Mouse (Mus musculus) MEL (cell line): ENCODE results near the gene Axin1. TPM values are rescaled to one million over a fixed set of nuclear protein-coding genes. Genes with fewer than 3 reads are reported as not detected.
"Not testable (repeated sequence)": the region's sequence is repeated elsewhere in the genome, so short reads cannot be mapped to it uniquely, and the experiment has no call there.

Source experiments
- DNase-seq: peaks from one replicate; pipeline ENCODE4 v3.0.0; 2011; ENCODE audit warnings: low read depth, low spot score
- H3K27ac ChIP-seq: 2 replicates; pipeline ENCODE4 v1.5.1; 2012; ENCODE audit warnings: low read depth, mild to moderate bottlenecking, control low read depth, low read length, moderate library complexity; ENCODE audit not compliant: control insufficient read depth
- H3K27me3 ChIP-seq, 2 experiments: fragments of 150-350 bp in 1 of 2; sonication (generic) in 1 of 2; 2 replicates each; pipeline ENCODE4 v1.6.1; 2012; ENCODE audit warnings: low read length in 2 of 2, mild to moderate bottlenecking in 2 of 2, improper control_type of control experiment in 1 of 2, moderate library complexity in 1 of 2; ENCODE audit not compliant: insufficient read depth in 2 of 2, control insufficient read depth in 1 of 2
- H3K36me3 ChIP-seq, 2 experiments: 2 replicates each; pipeline ENCODE4 v1.6.1; 2012 to 2014; ENCODE audit warnings: low read length in 2 of 2, improper control_type of control experiment in 1 of 2, inconsistent platforms in 1 of 2, mild to moderate bottlenecking in 1 of 2; ENCODE audit not compliant: insufficient read depth in 2 of 2, control insufficient read depth in 1 of 2
- H3K4me1 ChIP-seq, 2 experiments: fragments of 150-350 bp in 1 of 2; sonication (generic) in 1 of 2; 2 replicates each; pipeline ENCODE4 v1.6.1; 2012; ENCODE audit warnings: low read length in 2 of 2, improper control_type of control experiment in 1 of 2, mild to moderate bottlenecking in 1 of 2; ENCODE audit not compliant: insufficient read depth in 2 of 2, control insufficient read depth in 1 of 2
- H3K4me3 ChIP-seq, 2 experiments: fragments of 150-350 bp in 1 of 2; sonication (generic) in 1 of 2; 2 replicates each; pipeline ENCODE4 v1.5.1; 2012; ENCODE audit warnings: low read depth in 2 of 2, low read length in 2 of 2, mild to moderate bottlenecking in 2 of 2, moderate library complexity in 2 of 2, control low read depth in 1 of 2, improper control_type of control experiment in 1 of 2; ENCODE audit not compliant: control insufficient read depth in 1 of 2, insufficient read depth in 1 of 2
- H3K79me2 ChIP-seq: 2 replicates; pipeline ENCODE4 v1.6.1; 2012; ENCODE audit warnings: mild to moderate bottlenecking, low read length, moderate library complexity; ENCODE audit not compliant: control insufficient read depth, poor library complexity, insufficient read depth
- H3K9ac ChIP-seq: 2 replicates; pipeline ENCODE4 v1.6.1; 2012; ENCODE audit warnings: low read depth, mild to moderate bottlenecking, control low read depth, low read length, moderate library complexity; ENCODE audit not compliant: control insufficient read depth, poor library complexity, severe bottlenecking
- H3K9me3 ChIP-seq: fragments of 150-350 bp; sonication (generic); replicated peaks from 2 replicates; pipeline ENCODE4 v1.6.1; 2012; ENCODE audit warnings: mild to moderate bottlenecking, low read length, improper control_type of control experiment, moderate library complexity; ENCODE audit not compliant: insufficient read depth
- BHLHE40 ChIP-seq: IDR thresholded peaks from 2 replicates; pipeline ENCODE4 v1.6.1; 2012; ENCODE audit warnings: low read depth, mild to moderate bottlenecking, inconsistent platforms, low read length, improper control_type of control experiment, borderline replicate concordance
- CHD2 ChIP-seq: IDR thresholded peaks from 2 replicates; pipeline ENCODE4 v1.6.1; 2011; ENCODE audit warnings: low read length, improper control_type of control experiment
- E2F4 ChIP-seq: IDR thresholded peaks from 2 replicates; pipeline ENCODE4 v1.6.1; 2011; ENCODE audit warnings: low read depth, low read length, improper control_type of control experiment, borderline replicate concordance
- GATA1 ChIP-seq: IDR thresholded peaks from 2 replicates; pipeline ENCODE4 v1.6.1; 2011; ENCODE audit warnings: low read depth, low read length, improper control_type of control experiment
- HCFC1 ChIP-seq: IDR thresholded peaks from 2 replicates; pipeline ENCODE4 v1.6.1; 2012; ENCODE audit warnings: low read depth, mild to moderate bottlenecking, inconsistent platforms, low read length, improper control_type of control experiment, moderate library complexity
- MAFK ChIP-seq: IDR thresholded peaks from 2 replicates; pipeline ENCODE4 v1.6.1; 2011; ENCODE audit warnings: low read depth, mild to moderate bottlenecking, low read length, improper control_type of control experiment, borderline replicate concordance
- ZC3H11A ChIP-seq: IDR thresholded peaks from 2 replicates; pipeline ENCODE4 v1.6.1; 2012; ENCODE audit warnings: low read depth, mild to moderate bottlenecking, inconsistent platforms, low read length, improper control_type of control experiment
- polyA plus RNA-seq, 2 experiments: library from polyadenylated mRNA; stranded (reverse) in 1 of 2; unstranded in 1 of 2; fragments of >175 nt in 1 of 2; fragments of >200 nt in 1 of 2; gene quantifications; 2 replicates each; pipeline versions ENCODE4 v1.2.1 to v1.2.4; 2012; ENCODE audit warnings: low replicate concordance in 2 of 2, low read depth in 1 of 2; ENCODE audit not compliant: insufficient read length in 2 of 2, insufficient read depth in 1 of 2, missing spikeins in 1 of 2
- total RNA-seq: library from RNA; depleted of rRNA; stranded (reverse); fragments of 300-350 nt; gene quantifications from 2 replicates; pipeline ENCODE4 v1.2.3, GENCODE M21; 2012

The Axin1 gene
- total and polyA plus RNA-seq, 3 experiments = 33.5 to 54.2 TPM; not detected in 1

GRCm38 (mm10) chr17:26187592-26187991 lies 49.1 kb downstream of the Axin1 start:
- Histone ChIP-seq H3K27ac (no peak overlapping the region), H3K4me1 (no peaks in the 10 kb centered on the region), H3K79me2 (no peaks in the 10 kb centered on the region), H3K36me3 (peaks cover 0 to 13% of the 10 kb centered on the region in 2 experiments; a peak in 2 of 4 replicates), H3K4me3 (no peak overlapping the region), H3K9ac (no peak overlapping the region)
- no peak for DNase-seq
- TF ChIP-seq GATA1 (no peak), HCFC1 (no peak)
- TF ChIP-seq, all 39 proteins: peak for 0
- Histone ChIP-seq H3K9me3 (no peaks in the 10 kb centered on the region), H3K27me3 (no peaks in the 10 kb centered on the region)

GRCm38 (mm10) chr17:26188091-26188805 lies 49.8 kb downstream of the Axin1 start:
- Histone ChIP-seq H3K27me3 (no peaks in the 10 kb centered on the region), H3K36me3 (peaks cover 0 to 13% of the 10 kb centered on the region in 2 experiments; a peak in 2 of 4 replicates), H3K4me3 (no peak overlapping the region), H3K27ac (no peak overlapping the region), H3K79me2 (no peaks in the 10 kb centered on the region), H3K9ac (no peak overlapping the region), H3K4me1 (no peaks in the 10 kb centered on the region), H3K9me3 (no peaks in the 10 kb centered on the region)
- TF ChIP-seq ZC3H11A (no peak), MAFK (no peak), CHD2 (no peak), BHLHE40 (no peak), E2F4 (no peak)
- no peak for DNase-seq

- H3K36me3 ChIP-seq, H3K27me3 ChIP-seq, H3K4me1 ChIP-seq, H3K9ac ChIP-seq, DNase-seq, H3K4me3 ChIP-seq, H3K79me2 ChIP-seq, H3K9me3 ChIP-seq, H3K27ac ChIP-seq: not testable (repeated sequence)
Observed at GRCm38 (mm10) chr17:26191486-26191885, 53.0 kb downstream of the Axin1 start.
